Mouse (Mus musculus) liver, postnatal 0 days (tissue): Measurements from ENCODE around the gene Krtcap2. TPM values are rescaled to one million over a fixed set of nuclear protein-coding genes. Genes with fewer than 3 reads are reported as not detected.

Experiments used
- ATAC-seq: fragments of 200-750 bp; cut with Nextera tagmentation; 2 replicates; pipeline ENCODE4 v1.8.0; 2017; ENCODE audit warnings: mild to moderate bottlenecking, moderate library complexity
- DNase-seq: peaks from one replicate; pipeline ENCODE4 v3.0.0-alpha.2; 2016
- H3K27ac ChIP-seq: fragments of 300-500 bp; sonication (generic); 2 replicates; pipeline ENCODE4 v1.5.1; 2014; ENCODE audit warnings: antibody characterized with exemption, moderate library complexity, mild to moderate bottlenecking, low read depth
- H3K27me3 ChIP-seq: fragments of 300-500 bp; sonication (generic); 2 replicates; pipeline ENCODE4 v1.6.1; 2014; ENCODE audit warnings: low read length, control low read depth, mixed read lengths; ENCODE audit not compliant: insufficient read depth
- H3K36me3 ChIP-seq: fragments of 300-500 bp; sonication (generic); replicated peaks from 2 replicates; pipeline ENCODE4 v1.6.1; 2014; ENCODE audit warnings: mild to moderate bottlenecking, control low read depth, low read length, moderate library complexity, mixed read lengths; ENCODE audit not compliant: insufficient read depth
- H3K4me1 ChIP-seq: fragments of 300-500 bp; sonication (generic); 2 replicates; pipeline ENCODE4 v1.6.1; 2014; ENCODE audit warnings: antibody characterized with exemption, mild to moderate bottlenecking, control low read depth; ENCODE audit not compliant: insufficient read depth
- H3K4me2 ChIP-seq: fragments of 300-500 bp; sonication (generic); 2 replicates; pipeline ENCODE4 v1.6.1; 2014; ENCODE audit warnings: low read depth, mild to moderate bottlenecking, low read length, moderate library complexity, mixed read lengths
- H3K4me3 ChIP-seq: fragments of 300-500 bp; sonication (generic); 2 replicates; pipeline ENCODE4 v1.5.1; 2014; ENCODE audit warnings: low read depth, low read length
- H3K9ac ChIP-seq: fragments of 300-500 bp; sonication (generic); replicated peaks from 2 replicates; pipeline ENCODE4 v1.6.1; 2014; ENCODE audit warnings: mild to moderate bottlenecking, moderate library complexity
- H3K9me3 ChIP-seq: fragments of 300-500 bp; sonication (generic); 2 replicates; pipeline ENCODE4 v1.6.1; 2016; ENCODE audit warnings: mild to moderate bottlenecking, control low read depth, low read length, mixed read lengths
- CTCF ChIP-seq: sonication (generic); IDR thresholded peaks from 2 replicates; pipeline ENCODE4 v1.5.1; 2016; ENCODE audit warnings: antibody characterized with exemption, low read depth
- EP300 ChIP-seq: IDR thresholded peaks from 2 replicates; pipeline ENCODE4 v1.6.1; 2016; ENCODE audit warnings: antibody characterized with exemption, low read depth, mild to moderate bottlenecking
- WGBS: fragments of 180-500 bp; shearing (Covaris S2); extraction: QIAGEN DNeasy Blood & Tissue Kit; methylation state at CpG from one replicate; pipeline ENCODE4 v1.1.7; 2014; ENCODE audit not compliant: insufficient replicate concordance; 5-methylcytosine and 5-hydroxymethylcytosine counted together
- polyA plus RNA-seq: library from polyadenylated mRNA; unstranded; fragments of >200 nt; fragmentation: Nextera tagmentation; extraction: Ambion mirVana; gene quantifications from 2 replicates; pipeline ENCODE4 v1.2.1, GENCODE M21; 2015

Krtcap2 gene
- polyA plus RNA-seq, 1 experiment from 2014 or later: 141 TPM

DNA sequence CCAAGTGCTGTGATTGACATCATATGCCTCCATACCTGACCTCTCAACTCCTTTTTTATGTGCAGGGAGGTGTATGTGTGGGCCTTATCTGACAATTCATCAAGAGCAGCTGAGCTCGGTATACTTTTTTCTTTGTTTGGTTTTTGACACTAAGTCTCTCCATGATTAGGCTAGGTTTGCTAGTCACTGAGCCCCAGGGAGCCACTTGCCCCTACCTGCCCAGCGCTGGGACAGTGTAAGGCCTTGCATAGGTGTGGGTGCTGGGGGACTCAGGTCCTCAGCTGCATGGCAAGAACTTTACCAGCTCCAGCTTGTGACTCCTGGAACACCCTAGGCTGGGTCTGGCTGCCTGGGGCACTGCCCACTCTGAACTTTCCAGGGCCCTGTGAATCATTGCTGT lies 39.1 kb upstream of the Krtcap2 start:
- Histone ChIP-seq H3K4me1 (peaks cover 5% of the 10 kb centered on the region; the same call in 1 of the 2 replicates), H3K9me3 (no peaks in the 10 kb centered on the region), H3K27me3 (no peaks in the 10 kb centered on the region), H3K4me2 (no peak overlapping the region), H3K9ac (no peak overlapping the region), H3K4me3 (no peak overlapping the region), H3K36me3 (peaks cover 58% of the 10 kb centered on the region), H3K27ac (no peak overlapping the region)
- WGBS: 78% methylated on average over 2 of the region's 2 CpGs
- no peak for ATAC-seq
- DNase-seq: no peak
- TF ChIP-seq CTCF (no peak), EP300 (no peak)

DNA sequence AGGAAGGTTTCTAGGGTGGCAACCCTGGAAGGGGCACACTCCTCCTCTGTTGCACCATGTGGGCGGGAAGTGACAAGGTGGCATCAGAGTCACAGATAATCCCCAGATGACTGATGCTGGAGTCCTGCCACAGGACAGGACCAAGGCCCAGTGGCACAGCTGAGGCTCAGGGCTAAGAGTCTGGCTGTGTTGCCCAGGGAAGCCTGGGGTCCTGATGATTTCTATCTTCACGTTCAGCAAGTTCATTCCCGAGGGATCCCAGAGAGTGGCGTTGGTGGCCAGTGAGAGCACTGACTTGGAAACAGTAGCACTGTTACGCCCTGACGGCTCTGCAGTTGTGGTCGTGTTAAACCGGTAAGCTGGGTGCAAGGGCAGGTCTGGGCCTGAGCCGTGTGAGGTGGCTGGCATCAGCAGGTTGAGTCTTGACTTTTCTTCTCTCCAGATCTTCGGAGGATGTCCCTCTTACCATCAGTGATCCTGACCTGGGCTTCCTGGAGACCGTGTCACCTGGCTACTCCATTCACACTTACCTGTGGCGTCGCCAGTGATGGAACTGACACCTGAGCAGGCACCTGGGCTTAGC lies 37.6 kb upstream of the Krtcap2 start:
- H3K4me3 ChIP-seq: no peak overlapping the region
- no peak for TF ChIP-seq EP300
- TF ChIP-seq CTCF: no peak
- DNase-seq: no peak
- H3K9ac ChIP-seq: no peak overlapping the region
- no peak for ATAC-seq
- no peaks in the 10 kb centered on the region for H3K27me3 ChIP-seq
- H3K27ac ChIP-seq: no peak overlapping the region
- WGBS: 85% methylated on average over 13 of the region's 13 CpGs
- peaks cover 6% of the 10 kb centered on the region; the same call in 1 of the 2 replicates for H3K4me1 ChIP-seq
- H3K9me3 ChIP-seq: no peaks in the 10 kb centered on the region
- no peak overlapping the region for H3K4me2 ChIP-seq
- H3K36me3 ChIP-seq: peaks cover 58% of the 10 kb centered on the region

- Histone ChIP-seq H3K27ac (no peak overlapping the region), H3K4me1 (peaks cover 3% of the 10 kb centered on the region; the same call in 1 of the 2 replicates), H3K27me3 (no peaks in the 10 kb centered on the region), H3K9ac (no peak overlapping the region), H3K4me2 (no peak overlapping the region), H3K36me3 (peaks cover 58% of the 10 kb centered on the region), H3K9me3 (no peaks in the 10 kb centered on the region), H3K4me3 (no peak overlapping the region)
- 84% methylated on average over 6 of the region's 6 CpGs for WGBS
- ATAC-seq (no peak), DNase-seq (no peak)
- TF ChIP-seq CTCF (no peak), EP300 (no peak)
Measured at GRCm38 (mm10) chr3:89208736-89209135, 37.0 kb upstream of the Krtcap2 start.

- DNase-seq (no peak), ATAC-seq (no peak)
- 91% methylated on average over 7 of the region's 7 CpGs for WGBS
- H3K27ac ChIP-seq: no peak overlapping the region
- TF ChIP-seq EP300: no peak
- TF ChIP-seq CTCF: no peak
- H3K27me3 ChIP-seq: no peaks in the 10 kb centered on the region
- H3K4me2 ChIP-seq: no peak overlapping the region
- H3K9me3 ChIP-seq: no peaks in the 10 kb centered on the region
- H3K9ac ChIP-seq: no peak overlapping the region
- H3K4me1 ChIP-seq: peaks cover 9% of the 10 kb centered on the region
- H3K4me3 ChIP-seq: no peak overlapping the region
- H3K36me3 ChIP-seq: peaks cover 53% of the 10 kb centered on the region
Measured at GRCm38 (mm10) chr3:89209731-89210130, 36.0 kb upstream of the Krtcap2 start.

- Histone ChIP-seq H3K9ac (no peak overlapping the region), H3K27ac (no peak overlapping the region), H3K9me3 (no peaks in the 10 kb centered on the region), H3K4me1 (peaks cover 12% of the 10 kb centered on the region), H3K36me3 (peaks cover 50% of the 10 kb centered on the region), H3K4me3 (no peak overlapping the region), H3K4me2 (no peak overlapping the region), H3K27me3 (peaks cover 2% of the 10 kb centered on the region; the same call in 1 of the 2 replicates)
- ATAC-seq (no peak), DNase-seq (no peak)
- WGBS: 69% methylated on average over 13 of the region's 13 CpGs
- TF ChIP-seq EP300 (no peak), CTCF (no peak)
Measured at GRCm38 (mm10) chr3:89210162-89210561, 35.6 kb upstream of the Krtcap2 start.

GRCm38 (mm10) chr3:89210731-89211130 lies 35.0 kb upstream of the Krtcap2 start:
- H3K4me2 ChIP-seq: no peak overlapping the region
- peaks cover 12% of the 10 kb centered on the region for H3K4me1 ChIP-seq
- DNase-seq: no peak
- H3K27ac ChIP-seq: no peak overlapping the region
- H3K9ac ChIP-seq: no peak overlapping the region
- ATAC-seq: no peak
- H3K27me3 ChIP-seq: peaks cover 8% of the 10 kb centered on the region; the same call in 1 of the 2 replicates
- no peaks in the 10 kb centered on the region for H3K9me3 ChIP-seq
- peaks cover 45% of the 10 kb centered on the region for H3K36me3 ChIP-seq
- TF ChIP-seq CTCF (no peak), EP300 (no peak)
- 61% methylated on average over 7 of the region's 7 CpGs for WGBS
- H3K4me3 ChIP-seq: no peak overlapping the region
